Mouse (Mus musculus): Measurements from ENCODE around the gene Zfp618.

GRCm38 (mm10) chr4:62997606-62998005 lies 32.2 kb downstream of the Zfp618 start:
- TF ChIP-seq CTCF (IDR thresholded peaks at IDR 0.05; ENCODE audit: extremely low read depth, insufficient read depth, low read length) (no peak), POLR2A (IDR thresholded peaks at IDR 0.05; ENCODE audit: extremely low read depth, insufficient read depth, low read length) (no peak)

Measured in cortical plate, adult 2 months (tissue).